Mouse (Mus musculus): ENCODE data around the gene Mtfr1l.

Mtfr1l gene

GRCm38 (mm10) chr4:134557626-134558249 is 22.6 kb upstream of the Mtfr1l start:
- no peak for DNase-seq (ENCODE audit: low read depth, low spot score)

- DNase-seq (ENCODE audit: low read depth, low spot score) = peak; percentile 56
Observed at GRCm38 (mm10) chr4:134555956-134556580, 20.9 kb upstream of the Mtfr1l start.

- no peak for DNase-seq (ENCODE audit: low read depth, low spot score)
Observed at GRCm38 (mm10) chr4:134553631-134554030, 18.4 kb upstream of the Mtfr1l start.

- DNase-seq (ENCODE audit: low read depth, low spot score) = peak; percentile 23
Observed at GRCm38 (mm10) chr4:134551494-134552316, 16.5 kb upstream of the Mtfr1l start, which contains the start of gene Selenon. TSS of gene Selenon (minus strand) at chr4:134552166.

GRCm38 (mm10) chr4:134549899-134550298 is 14.7 kb upstream of the Mtfr1l start:
- no peak for DNase-seq (ENCODE audit: low read depth, low spot score)

GRCm38 (mm10) chr4:134548169-134548938 is 13.2 kb upstream of the Mtfr1l start:
- peak; percentile 43 for DNase-seq (ENCODE audit: low read depth, low spot score)

- no peak for DNase-seq (ENCODE audit: low read depth, low spot score)
Observed at GRCm38 (mm10) chr4:134546814-134547705, 11.9 kb upstream of the Mtfr1l start.

- DNase-seq (ENCODE audit: low read depth, low spot score) = peak; percentile 94
Observed at GRCm38 (mm10) chr4:134543261-134543660, 8.1 kb upstream of the Mtfr1l start.

- no peak for DNase-seq (ENCODE audit: low read depth, low spot score)
Observed at GRCm38 (mm10) chr4:134542726-134543125, 7.5 kb upstream of the Mtfr1l start.

GRCm38 (mm10) chr4:134538997-134539580 is 3.9 kb upstream of the Mtfr1l start:
- no peak for DNase-seq (ENCODE audit: low read depth, low spot score)

- no peak for DNase-seq (ENCODE audit: low read depth, low spot score)
Observed at GRCm38 (mm10) chr4:134535787-134536151, 582 bp upstream of the Mtfr1l start.

- peak; percentile 87 for DNase-seq (ENCODE audit: low read depth, low spot score)
Observed at GRCm38 (mm10) chr4:134534124-134534886, 882 bp downstream of the Mtfr1l start.

GRCm38 (mm10) chr4:134533421-134533820 is 1.8 kb downstream of the Mtfr1l start:
- no peak for DNase-seq (ENCODE audit: low read depth, low spot score)

- DNase-seq (ENCODE audit: low read depth, low spot score) = no peak
Observed at GRCm38 (mm10) chr4:134532928-134533327, 2.3 kb downstream of the Mtfr1l start.

- no peak for DNase-seq (ENCODE audit: low read depth, low spot score)
Observed at GRCm38 (mm10) chr4:134526220-134526619, 9.0 kb downstream of the Mtfr1l start.

- DNase-seq (ENCODE audit: low read depth, low spot score) = no peak
Observed at GRCm38 (mm10) chr4:134525806-134526205, 9.4 kb downstream of the Mtfr1l start.

GRCm38 (mm10) chr4:134523447-134523846 is 11.7 kb downstream of the Mtfr1l start:
- no peak for DNase-seq (ENCODE audit: low read depth, low spot score)

- no peak for DNase-seq (ENCODE audit: low read depth, low spot score)
Observed at GRCm38 (mm10) chr4:134519281-134519680, 15.9 kb downstream of the Mtfr1l start.

- DNase-seq (ENCODE audit: low read depth, low spot score) = no peak
Observed at GRCm38 (mm10) chr4:134518541-134518940, 16.6 kb downstream of the Mtfr1l start.

GRCm38 (mm10) chr4:134517719-134518118 is 17.5 kb downstream of the Mtfr1l start:
- no peak for DNase-seq (ENCODE audit: low read depth, low spot score)
